Mouse (Mus musculus) C2C12 (cell line): Measurements from ENCODE around the gene Syt2. TPM values are rescaled to one million over a fixed set of nuclear protein-coding genes. Genes with fewer than 3 reads are reported as not detected.

Source experiments
- H3K27me3 ChIP-seq: one replicate; pipeline ENCODE4 v1.6.1; 2011; ENCODE audit not compliant: control insufficient read depth, insufficient read depth, insufficient read length
- H3K36me3 ChIP-seq: one replicate; pipeline ENCODE4 v1.6.1; 2011; ENCODE audit not compliant: control insufficient read depth, insufficient read depth
- H3K4me3 ChIP-seq: one replicate; pipeline ENCODE4 v1.5.1; 2011; ENCODE audit warnings: mild to moderate bottlenecking, control low read depth; ENCODE audit not compliant: poor library complexity, insufficient read depth, severe bottlenecking
- H3K79me2 ChIP-seq: one replicate; pipeline ENCODE4 v1.6.1; 2011; ENCODE audit not compliant: control insufficient read depth, insufficient read depth
- H3K79me3 ChIP-seq: one replicate; pipeline ENCODE4 v1.6.1; 2011; ENCODE audit warnings: low read depth, control low read depth
- H3ac ChIP-seq: one replicate; pipeline ENCODE3; 2011; ENCODE audit warnings: low read depth; ENCODE audit not compliant: control insufficient read depth, insufficient read length
- CEBPB ChIP-seq: IDR thresholded peaks from one replicate; pipeline ENCODE4 v1.6.1; 2011; ENCODE audit warnings: low read depth, mild to moderate bottlenecking, control low read depth, moderate library complexity
- CTCF ChIP-seq: IDR thresholded peaks from one replicate; pipeline ENCODE4 v1.5.1; 2011; ENCODE audit not compliant: control insufficient read depth, insufficient read depth, insufficient read length
- FOSL1 ChIP-seq: IDR thresholded peaks from one replicate; pipeline ENCODE4 v1.8.0; 2011; ENCODE audit warnings: mild to moderate bottlenecking, low read length; ENCODE audit not compliant: poor library complexity, insufficient read depth, severe bottlenecking
- MAX ChIP-seq: IDR thresholded peaks from one replicate; pipeline ENCODE4 v1.6.1; 2011; ENCODE audit warnings: mild to moderate bottlenecking, control low read depth
- MYOD1 ChIP-seq: IDR thresholded peaks from one replicate; pipeline ENCODE4 v1.6.1; 2011; ENCODE audit warnings: low read depth; ENCODE audit not compliant: control insufficient read depth, insufficient read length
- MYOG ChIP-seq: IDR thresholded peaks from one replicate; pipeline ENCODE4 v1.6.1; 2011; ENCODE audit not compliant: control insufficient read depth, insufficient read length; ENCODE audit errors: extremely low read depth
- USF1 ChIP-seq: IDR thresholded peaks from one replicate; pipeline ENCODE4 v1.6.1; 2011; ENCODE audit warnings: low read depth, mild to moderate bottlenecking, control low read depth, moderate library complexity
- polyA plus RNA-seq: library from polyadenylated mRNA; unstranded; fragments of >200 nt; fragmentation: generic; extraction: Trizol; gene quantifications from one replicate; pipeline ENCODE4 v1.2.1, GENCODE M21; 2012; ENCODE audit warnings: missing spikeins

The Syt2 gene
- polyA plus RNA-seq, 1 experiment, result 0.15 TPM

DNA sequence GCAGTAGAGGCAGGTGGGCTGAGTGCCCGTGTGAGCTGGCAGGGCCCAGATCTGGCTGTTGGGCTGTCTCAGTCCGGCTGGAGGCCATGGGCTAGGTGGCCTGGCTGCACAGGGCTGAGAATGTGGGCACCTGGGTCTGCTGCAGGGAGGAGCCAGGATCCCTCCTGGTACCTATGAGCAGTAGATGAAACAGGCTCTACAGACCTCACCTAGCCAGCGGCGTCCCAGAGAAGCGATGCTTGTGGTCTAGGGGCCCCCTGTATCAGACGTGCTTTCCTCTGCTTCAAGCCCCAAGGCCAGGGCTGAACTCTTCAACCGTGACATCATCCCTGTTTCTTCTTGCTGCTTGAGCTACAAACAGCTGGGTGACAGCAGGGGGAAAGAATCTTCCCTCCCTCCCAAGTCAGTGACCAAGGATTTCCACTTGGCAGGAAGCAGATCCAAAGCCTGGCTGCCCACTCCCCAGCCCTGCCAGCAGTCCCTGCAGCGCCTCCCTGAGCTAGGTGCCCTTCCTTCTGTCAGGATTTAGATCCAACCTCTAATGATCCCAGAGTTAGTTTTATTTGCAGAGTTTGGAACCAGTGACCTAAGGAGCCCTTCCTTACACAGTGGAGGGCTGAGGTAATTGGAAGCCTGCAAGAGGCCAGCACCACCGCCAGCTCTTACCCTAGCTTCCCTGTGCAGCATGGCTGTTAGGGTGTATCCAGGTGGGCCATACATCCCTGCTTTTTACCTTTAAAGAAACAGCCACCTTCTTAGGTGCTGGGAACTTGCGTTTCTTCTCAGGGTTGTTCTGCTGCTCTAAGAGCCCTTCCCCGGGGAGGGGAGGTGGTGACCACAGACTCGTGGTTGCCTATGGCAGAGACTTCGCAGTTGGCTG, 107.5 kb downstream of the Syt2 start:
- H3ac ChIP-seq, result no peak overlapping the region
- H3K27me3 ChIP-seq, result no peaks in the 10 kb centered on the region
- H3K79me3 ChIP-seq, result no peaks in the 10 kb centered on the region
- no peak for TF ChIP-seq MYOG
- no peak for TF ChIP-seq FOSL1
- TF ChIP-seq MAX, result no peak
- no peak for TF ChIP-seq CTCF
- no peak for TF ChIP-seq CEBPB
- no peak for TF ChIP-seq MYOD1
- TF ChIP-seq USF1, result no peak
- no peaks in the 10 kb centered on the region for H3K79me2 ChIP-seq
- H3K36me3 ChIP-seq, result no peaks in the 10 kb centered on the region
- no peak overlapping the region for H3K4me3 ChIP-seq

GRCm38 (mm10) chr1:134754818-134755217, 108.3 kb downstream of the Syt2 start:
- Histone ChIP-seq H3K27me3 (no peaks in the 10 kb centered on the region), H3K4me3 (no peak overlapping the region), H3K79me3 (no peaks in the 10 kb centered on the region), H3K79me2 (no peaks in the 10 kb centered on the region), H3K36me3 (no peaks in the 10 kb centered on the region), H3ac (no peak overlapping the region)
- TF ChIP-seq FOSL1 (no peak), MYOG (no peak), CEBPB (no peak)

- Histone ChIP-seq H3K36me3 (no peaks in the 10 kb centered on the region), H3K4me3 (no peak overlapping the region), H3K27me3 (no peaks in the 10 kb centered on the region), H3ac (no peak overlapping the region), H3K79me3 (no peaks in the 10 kb centered on the region), H3K79me2 (no peaks in the 10 kb centered on the region)
- TF ChIP-seq MYOD1 (no peak), CEBPB (no peak), MYOG (no peak)
These were observed 109.2 kb downstream of the Syt2 start for GRCm38 (mm10) chr1:134755548-134756189.

GRCm38 (mm10) chr1:134756190-134756873, 109.9 kb downstream of the Syt2 start:
- TF ChIP-seq MYOG (no peak), USF1 (no peak), CEBPB (no peak), MYOD1 (no peak), CTCF (no peak), FOSL1 (no peak), MAX (no peak)
- H3K79me3 ChIP-seq, result no peaks in the 10 kb centered on the region
- no peaks in the 10 kb centered on the region for H3K27me3 ChIP-seq
- no peak overlapping the region for H3ac ChIP-seq
- no peaks in the 10 kb centered on the region for H3K79me2 ChIP-seq
- no peak overlapping the region for H3K4me3 ChIP-seq
- no peaks in the 10 kb centered on the region for H3K36me3 ChIP-seq

DNA sequence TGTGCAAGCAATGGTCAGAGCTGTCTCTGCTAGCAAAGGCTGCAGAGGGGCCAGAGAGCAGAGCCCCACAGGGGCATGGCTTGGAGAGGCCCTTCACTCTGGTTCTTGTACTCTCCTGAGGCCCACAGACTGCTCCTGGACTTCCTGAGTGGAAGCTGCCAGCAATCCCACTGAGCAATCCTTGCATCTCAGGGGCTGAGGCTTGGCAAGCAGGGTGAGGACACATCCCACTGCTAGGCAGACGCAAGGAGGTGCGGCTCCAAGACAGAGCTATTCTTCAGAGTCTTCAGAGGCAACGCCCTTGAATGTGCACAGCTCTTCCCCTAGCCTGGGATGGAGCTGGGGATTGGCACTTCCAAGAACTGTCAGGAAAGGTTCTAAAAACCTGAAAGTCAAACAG, 110.8 kb downstream of the Syt2 start:
- H3K36me3 ChIP-seq, result no peaks in the 10 kb centered on the region
- H3K79me2 ChIP-seq, result no peaks in the 10 kb centered on the region
- H3K79me3 ChIP-seq, result no peaks in the 10 kb centered on the region
- H3ac ChIP-seq, result no peak overlapping the region
- no peak overlapping the region for H3K4me3 ChIP-seq
- TF ChIP-seq CEBPB (no peak), CTCF (no peak), MAX (no peak), FOSL1 (no peak), MYOD1 (no peak), MYOG (no peak), USF1 (no peak)
- H3K27me3 ChIP-seq, result no peaks in the 10 kb centered on the region

GRCm38 (mm10) chr1:134759133-134759532, 112.7 kb downstream of the Syt2 start:
- Histone ChIP-seq H3K79me2 (no peaks in the 10 kb centered on the region), H3K36me3 (no peaks in the 10 kb centered on the region), H3K79me3 (no peaks in the 10 kb centered on the region), H3K27me3 (no peaks in the 10 kb centered on the region), H3ac (no peak overlapping the region), H3K4me3 (no peak overlapping the region)
- no peak for TF ChIP-seq MAX
- no peak for TF ChIP-seq USF1
- no peak for TF ChIP-seq FOSL1
- TF ChIP-seq MYOG, result no peak
- TF ChIP-seq MYOD1, result no peak
- no peak for TF ChIP-seq CTCF
- no peak for TF ChIP-seq CEBPB
